Mouse (Mus musculus): ENCODE results near the gene Ccdc122. TPM values are rescaled to one million over a fixed set of nuclear protein-coding genes. Genes with fewer than 3 reads are reported as not detected.
"Not testable (repeated sequence)": the region's sequence is repeated elsewhere in the genome, so short reads cannot be mapped to it uniquely, and the experiment has no call there.

Ccdc122 gene
- 2.3 and 2.5 TPM in 2 replicates for polyA plus RNA-seq (2015; fragmentation: Nextera tagmentation; extraction: Ambion mirVana)

- ATAC-seq (ENCODE audit: low read depth) (peak; percentile 83), DNase-seq (peak; percentile 58)
- H3K9ac ChIP-seq: peak within 1 kb of the TSS; percentile 76
- under 1% methylated on average over 85 of the region's 86 CpGs for WGBS (ENCODE audit: insufficient replicate concordance)
- peak within 1 kb of the TSS; percentile 83 for H3K4me2 ChIP-seq
- peaks cover 16% of the 10 kb centered on the region for H3K4me1 ChIP-seq (replicated peaks)
- H3K27ac ChIP-seq: peak within 1 kb of the TSS; percentile 34
- no peaks in the 10 kb centered on the region for H3K36me3 ChIP-seq
- H3K4me3 ChIP-seq (replicated peaks): peak within 1 kb of the TSS; percentile 70
- no peaks in the 10 kb centered on the region for H3K9me3 ChIP-seq (replicated peaks)
- H3K27me3 ChIP-seq: no peaks in the 10 kb centered on the region
Measured at GRCm38 (mm10) chr14:77036226-77037046, at the start of gene Ccdc122, which contains the start of gene Lacc1. Ccdc122 (plus strand) TSS chr14:77036772. Lacc1 (minus strand) TSS chr14:77036904.

GRCm38 (mm10) chr14:76990351-76990750 is 46.2 kb upstream of the Ccdc122 start:
- not testable (repeated sequence) for H3K27me3 ChIP-seq; ATAC-seq (ENCODE audit: low read depth); H3K27ac ChIP-seq; H3K9ac ChIP-seq; H3K4me2 ChIP-seq; H3K4me1 ChIP-seq (replicated peaks); DNase-seq; H3K36me3 ChIP-seq; H3K4me3 ChIP-seq (replicated peaks); H3K9me3 ChIP-seq (replicated peaks)
- 78% methylated on average over 2 of the region's 2 CpGs for WGBS (ENCODE audit: insufficient replicate concordance)

- Histone ChIP-seq H3K27me3 (no peaks in the 10 kb centered on the region), H3K4me1 (replicated peaks) (no peaks in the 10 kb centered on the region), H3K4me2 (no peak overlapping the region), H3K9me3 (replicated peaks) (no peaks in the 10 kb centered on the region), H3K27ac (no peak overlapping the region), H3K9ac (no peak overlapping the region), H3K36me3 (no peaks in the 10 kb centered on the region), H3K4me3 (replicated peaks) (no peak overlapping the region)
- 63% methylated on average over 8 of the region's 8 CpGs for WGBS (ENCODE audit: insufficient replicate concordance)
- DNase-seq (no peak), ATAC-seq (ENCODE audit: low read depth) (no peak)
Measured at GRCm38 (mm10) chr14:77004740-77005139, 31.8 kb upstream of the Ccdc122 start.

- Histone ChIP-seq H3K9me3 (replicated peaks) (no peaks in the 10 kb centered on the region), H3K4me2 (no peak overlapping the region), H3K4me1 (replicated peaks) (no peaks in the 10 kb centered on the region), H3K9ac (no peak overlapping the region), H3K27me3 (no peaks in the 10 kb centered on the region), H3K27ac (no peak overlapping the region), H3K36me3 (no peaks in the 10 kb centered on the region), H3K4me3 (replicated peaks) (no peak overlapping the region)
- ATAC-seq (ENCODE audit: low read depth) (no peak), DNase-seq (no peak)
- 68% methylated on average over 5 of the region's 5 CpGs for WGBS (ENCODE audit: insufficient replicate concordance)
Measured at GRCm38 (mm10) chr14:77005566-77005965, 31.0 kb upstream of the Ccdc122 start.

GRCm38 (mm10) chr14:77008238-77008637 is 28.3 kb upstream of the Ccdc122 start:
- H3K4me2 ChIP-seq: no peak overlapping the region
- ATAC-seq (ENCODE audit: low read depth) (no peak), DNase-seq (peak; percentile 26)
- H3K27ac ChIP-seq: no peak overlapping the region
- no peaks in the 10 kb centered on the region for H3K9me3 ChIP-seq (replicated peaks)
- no peaks in the 10 kb centered on the region for H3K4me1 ChIP-seq (replicated peaks)
- H3K9ac ChIP-seq: no peak overlapping the region
- WGBS (ENCODE audit: insufficient replicate concordance): 15% methylated on average over 3 of the region's 3 CpGs
- no peak overlapping the region for H3K4me3 ChIP-seq (replicated peaks)
- no peaks in the 10 kb centered on the region for H3K27me3 ChIP-seq
- H3K36me3 ChIP-seq: no peaks in the 10 kb centered on the region

GRCm38 (mm10) chr14:77011804-77012203 is 24.8 kb upstream of the Ccdc122 start:
- Histone ChIP-seq H3K27ac (no peak overlapping the region), H3K9me3 (replicated peaks) (no peaks in the 10 kb centered on the region), H3K4me1 (replicated peaks) (0 out of 2 replicates have a peak, but pooled peaks cover under 1% of the 10 kb centered on the region), H3K9ac (no peak overlapping the region), H3K27me3 (no peaks in the 10 kb centered on the region), H3K4me3 (replicated peaks) (no peak overlapping the region), H3K36me3 (no peaks in the 10 kb centered on the region), H3K4me2 (no peak overlapping the region)
- ATAC-seq (ENCODE audit: low read depth) (no peak), DNase-seq (peak; percentile 22)
- WGBS (ENCODE audit: insufficient replicate concordance): 11% methylated on average over 3 of the region's 3 CpGs

- H3K9ac ChIP-seq; DNase-seq; H3K4me3 ChIP-seq (replicated peaks); H3K27me3 ChIP-seq; H3K36me3 ChIP-seq; H3K4me1 ChIP-seq (replicated peaks); ATAC-seq (ENCODE audit: low read depth); H3K9me3 ChIP-seq (replicated peaks); H3K27ac ChIP-seq: not testable (repeated sequence)
- WGBS (ENCODE audit: insufficient replicate concordance): 47% methylated on average over 12 of the region's 12 CpGs
- H3K4me2 ChIP-seq: peak overlapping the region; percentile 37
Measured at GRCm38 (mm10) chr14:77016783-77017182, 19.8 kb upstream of the Ccdc122 start.

GRCm38 (mm10) chr14:77017211-77017610 is 19.4 kb upstream of the Ccdc122 start:
- no peak for DNase-seq
- Histone ChIP-seq H3K27me3 (no peaks in the 10 kb centered on the region), H3K9me3 (replicated peaks) (no peaks in the 10 kb centered on the region), H3K4me3 (replicated peaks) (no peak overlapping the region), H3K4me2 (peak overlapping the region; percentile 37), H3K4me1 (replicated peaks) (peaks cover 8% of the 10 kb centered on the region), H3K27ac (no peak overlapping the region), H3K9ac (no peak overlapping the region), H3K36me3 (no peaks in the 10 kb centered on the region)
- 29% methylated on average over 6 of the region's 6 CpGs for WGBS (ENCODE audit: insufficient replicate concordance)
- no peak for ATAC-seq (ENCODE audit: low read depth)

- WGBS (ENCODE audit: insufficient replicate concordance): 63% methylated on average over 3 of the region's 3 CpGs
Measured at GRCm38 (mm10) chr14:77024499-77024898, 12.1 kb upstream of the Ccdc122 start.

GRCm38 (mm10) chr14:77029319-77030054 is 7.1 kb upstream of the Ccdc122 start:
- no peaks in the 10 kb centered on the region for H3K9me3 ChIP-seq (replicated peaks)

More at GRCm38 (mm10) chr14:77024499-77024898, 12.1 kb upstream of the Ccdc122 start:
- Histone ChIP-seq H3K36me3 (no peaks in the 10 kb centered on the region), H3K27me3 (no peaks in the 10 kb centered on the region), H3K4me1 (replicated peaks) (no peaks in the 10 kb centered on the region), H3K4me2 (no peak overlapping the region), H3K9ac (no peak overlapping the region), H3K27ac (no peak overlapping the region), H3K4me3 (replicated peaks) (no peak overlapping the region), H3K9me3 (replicated peaks) (no peaks in the 10 kb centered on the region)
- no peak for ATAC-seq (ENCODE audit: low read depth)
- no peak for DNase-seq

GRCm38 (mm10) chr14:77030808-77031207 is 5.8 kb upstream of the Ccdc122 start:
- no peak overlapping the region for H3K4me3 ChIP-seq (replicated peaks)
- DNase-seq (no peak), ATAC-seq (ENCODE audit: low read depth) (no peak)
- H3K4me1 ChIP-seq (replicated peaks): peaks cover 5% of the 10 kb centered on the region; the same call in 1 of the 2 replicates
- H3K36me3 ChIP-seq: 0 out of 2 replicates have a peak, but pooled peaks cover 4% of the 10 kb centered on the region
- H3K4me2 ChIP-seq: no peak overlapping the region
- no peaks in the 10 kb centered on the region for H3K27me3 ChIP-seq
- WGBS (ENCODE audit: insufficient replicate concordance): 66% methylated on average over 5 of the region's 5 CpGs
- H3K27ac ChIP-seq: no peak overlapping the region
- no peaks in the 10 kb centered on the region for H3K9me3 ChIP-seq (replicated peaks)
- H3K9ac ChIP-seq: no peak overlapping the region

More at GRCm38 (mm10) chr14:77029319-77030054, 7.1 kb upstream of the Ccdc122 start:
- ATAC-seq (ENCODE audit: low read depth): no peak
- DNase-seq: no peak
- Histone ChIP-seq H3K4me3 (replicated peaks) (no peak overlapping the region), H3K4me1 (replicated peaks) (peaks cover 2% of the 10 kb centered on the region; the same call in 1 of the 2 replicates), H3K27me3 (no peaks in the 10 kb centered on the region), H3K36me3 (0 out of 2 replicates have a peak, but pooled peaks cover 4% of the 10 kb centered on the region), H3K9ac (no peak overlapping the region), H3K4me2 (no peak overlapping the region), H3K27ac (no peak overlapping the region)
- 57% methylated on average over 5 of the region's 5 CpGs for WGBS (ENCODE audit: insufficient replicate concordance)

Data from liver, embryonic 13.5 days (tissue).